Mouse (Mus musculus) c-Kit-positive CD71-negative TER-119-negative erythroid progenitor cells, embryonic 14.5 days (primary cell): ENCODE measurements around the gene Ctsj.
"Not testable (repeated sequence)": the region's sequence is repeated elsewhere in the genome, so short reads cannot be mapped to it uniquely, and the experiment has no call there.

Experiments
- DNase-seq: peaks from one replicate; pipeline ENCODE4 v3.0.0-alpha.2; 2013; ENCODE audit warnings: low read depth

Gene Ctsj

GRCm38 (mm10) chr13:61005859-61006258 lies at the start of gene Ctsj:
TSS of gene Ctsj (minus strand) at chr13:61005959.
- DNase-seq = no peak

DNA sequence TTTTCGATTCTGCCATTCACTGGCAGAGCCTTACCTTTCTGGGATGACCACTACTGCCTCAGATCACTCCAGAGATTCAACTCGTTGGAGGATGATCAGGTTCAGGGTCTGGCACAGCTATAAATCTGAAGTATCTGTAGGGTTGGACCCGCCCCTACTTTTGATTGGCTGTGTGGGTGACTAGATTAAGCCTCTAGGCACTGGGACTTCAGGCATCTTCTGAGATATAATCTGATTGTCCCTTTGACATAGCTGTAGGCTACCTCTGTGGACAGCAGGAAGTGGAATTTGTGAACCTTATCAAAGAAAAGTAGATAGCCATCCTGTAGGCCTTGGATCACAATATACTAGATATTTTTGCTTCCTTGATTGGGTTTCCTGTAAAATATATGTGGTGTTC lies 34.8 kb upstream of the Ctsj start, which contains the start of gene Ctsq:
Ctsq (minus strand) TSS at position 101 of the 400 bp plus-strand sequence.
- DNase-seq = no peak

- DNase-seq = no peak
Measured at GRCm38 (mm10) chr13:61022785-61023184, 17.0 kb upstream of the Ctsj start.

DNA sequence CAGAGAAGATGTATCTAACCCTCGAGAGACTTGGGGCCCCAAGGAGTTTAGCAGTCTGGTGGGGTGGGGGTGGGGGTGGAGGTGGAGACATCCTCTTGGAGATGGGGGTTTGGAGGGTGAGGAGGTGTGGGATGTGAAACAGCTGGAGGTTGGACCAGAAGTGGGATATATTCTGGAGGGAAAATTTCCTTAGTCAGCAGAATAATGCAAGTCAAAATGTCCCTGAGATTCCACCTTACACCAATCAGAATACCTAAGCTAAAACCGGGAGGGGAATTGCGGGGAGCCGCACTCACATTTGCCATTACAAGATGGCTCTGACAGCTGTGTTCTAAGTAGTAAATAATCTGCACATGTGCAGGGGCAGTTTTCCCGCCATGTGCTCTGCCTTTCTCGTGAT lies 16.1 kb upstream of the Ctsj start:
- no peak for DNase-seq

- DNase-seq = no peak
Measured at GRCm38 (mm10) chr13:61010171-61010570, 4.4 kb upstream of the Ctsj start.

DNA sequence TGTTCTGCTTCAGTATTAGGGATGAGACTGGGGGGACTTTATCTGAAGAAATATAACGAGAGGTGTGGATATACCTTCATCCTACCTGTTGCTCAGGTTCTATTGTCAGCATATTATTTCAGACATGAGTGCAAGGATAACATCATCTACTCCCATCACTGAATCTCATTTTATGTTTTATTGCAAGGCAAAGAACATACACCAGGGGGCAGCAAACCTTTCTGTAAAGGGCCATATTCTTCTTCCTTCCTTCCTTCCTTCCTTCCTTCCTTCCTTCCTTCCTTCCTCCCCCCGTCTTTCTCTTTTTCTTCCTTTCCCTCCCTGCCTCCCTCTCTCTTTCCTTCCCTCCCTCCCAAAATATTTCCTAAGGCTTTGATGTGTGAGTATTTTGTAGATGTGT lies 8.2 kb downstream of the Ctsj start:
- no peak for DNase-seq

- DNase-seq = not testable (repeated sequence)
Measured at GRCm38 (mm10) chr13:60986915-60987314, 18.8 kb downstream of the Ctsj start.

DNA sequence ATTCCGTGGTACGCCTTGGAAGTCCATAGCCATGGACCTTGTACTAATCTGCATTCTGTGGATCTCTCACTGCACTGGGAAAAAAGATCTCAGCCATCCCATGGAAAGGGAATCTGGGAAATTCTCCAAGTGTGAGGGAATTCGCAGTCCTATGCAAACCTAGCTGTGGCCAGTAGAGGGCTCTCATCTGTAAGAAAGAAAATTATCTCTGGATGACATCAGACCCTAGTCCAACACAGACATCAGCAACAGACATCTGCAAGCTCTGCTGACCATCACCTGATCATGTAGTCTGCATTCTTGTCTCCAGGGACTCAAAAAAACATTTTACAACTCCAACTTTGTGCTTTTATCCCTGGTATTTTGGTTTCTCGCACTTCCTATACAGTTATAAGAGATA lies 33.4 kb downstream of the Ctsj start:
- DNase-seq = not testable (repeated sequence)

GRCm38 (mm10) chr13:60963985-60964384 lies 41.8 kb downstream of the Ctsj start:
- not testable (repeated sequence) for DNase-seq

GRCm38 (mm10) chr13:60961706-60962105 lies 44.1 kb downstream of the Ctsj start:
- no peak for DNase-seq
